Mouse (Mus musculus): ENCODE measurements around the gene Fsd1l.

The Fsd1l gene

DNA sequence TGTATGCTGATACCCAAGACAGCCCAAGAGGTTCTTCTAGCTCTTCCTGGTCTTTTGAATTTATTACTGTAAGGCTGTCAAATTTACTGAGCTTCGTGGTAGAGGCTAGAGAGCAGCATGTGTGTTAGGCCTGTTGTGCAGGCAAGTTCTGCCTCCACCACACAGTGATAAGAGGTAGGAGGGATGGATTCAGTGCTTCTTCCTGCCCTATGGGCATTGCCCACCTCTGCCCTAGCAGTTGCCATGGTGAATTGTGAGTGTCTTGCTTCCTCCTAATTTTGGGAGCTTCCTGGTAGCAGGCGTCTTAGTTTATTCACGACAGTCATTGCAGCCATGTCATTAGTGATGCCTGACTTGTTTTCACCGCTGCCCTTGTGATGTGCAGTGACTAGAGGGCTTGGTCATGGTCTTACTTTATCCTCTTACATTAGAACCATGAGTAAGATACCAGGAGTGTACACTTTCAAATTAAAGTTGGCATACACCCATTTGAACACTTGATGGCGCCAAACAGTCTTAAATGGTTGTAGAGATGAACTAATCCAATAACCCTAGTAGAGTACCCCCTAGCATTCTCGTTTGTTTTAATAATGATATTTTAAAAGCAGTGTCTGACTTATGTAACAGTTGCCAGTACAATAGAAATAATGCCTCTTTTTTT is 107.8 kb downstream of the Fsd1l start:
- DNase-seq (ENCODE audit: low read depth, low spot score), result peak; percentile 63

DNA sequence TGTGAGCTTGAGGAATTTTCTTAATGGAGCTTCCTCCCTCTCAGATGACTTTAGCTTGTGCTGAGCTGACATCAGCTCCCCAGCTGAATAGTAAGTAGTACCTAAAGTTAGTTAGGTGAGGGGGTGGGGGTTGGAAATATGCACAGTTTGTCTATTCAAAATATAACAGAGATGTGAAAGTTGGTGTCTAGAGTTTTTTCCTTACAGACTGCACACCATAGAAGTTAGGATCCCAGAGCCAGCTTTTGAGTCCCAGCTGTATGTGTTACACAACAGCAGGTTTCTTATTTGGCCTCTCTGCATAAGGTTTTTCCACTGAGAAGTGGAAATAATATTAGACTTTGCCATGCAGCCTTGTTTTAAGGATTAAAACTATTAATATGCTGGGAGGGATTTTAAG is 118.6 kb downstream of the Fsd1l start:
- no peak for DNase-seq (ENCODE audit: low read depth, low spot score)

DNA sequence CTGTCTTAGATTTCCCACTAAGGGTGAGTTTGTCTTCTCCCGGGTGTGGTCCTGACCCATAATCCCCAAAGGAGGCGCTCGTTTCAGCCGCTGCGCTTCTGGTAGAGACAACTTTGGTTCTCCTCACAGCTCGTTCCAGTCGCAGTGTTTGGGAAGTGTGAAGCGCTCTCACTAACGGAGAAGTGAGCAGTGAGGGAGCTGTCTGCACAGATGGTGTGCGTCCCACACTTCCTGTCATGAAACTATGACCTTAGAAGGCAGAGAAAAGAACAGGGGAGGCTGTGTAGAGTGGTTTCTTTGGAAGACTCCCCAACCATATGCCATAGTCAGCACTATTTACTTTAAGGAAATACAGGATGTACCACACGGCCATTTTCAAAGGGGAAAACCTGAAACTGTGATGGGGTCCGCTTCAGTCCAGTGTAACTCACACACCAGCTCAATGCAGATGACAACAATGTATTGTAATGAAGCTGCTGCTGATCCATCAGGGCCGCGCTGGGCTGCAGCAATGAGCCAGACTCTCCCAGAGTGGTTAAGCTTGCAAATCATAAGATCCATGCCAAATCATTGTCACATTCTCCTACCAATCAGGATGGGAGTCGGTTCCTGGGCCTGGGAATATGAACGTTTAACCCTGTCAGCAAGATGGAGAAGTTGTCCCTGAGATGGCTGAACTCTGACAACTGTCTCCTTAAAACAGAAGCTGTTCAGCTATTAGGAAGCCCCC is 119.3 kb downstream of the Fsd1l start:
- no peak for DNase-seq (ENCODE audit: low read depth, low spot score)
